Mouse (Mus musculus) spleen, adult 2 months (tissue): ENCODE measurements around the gene Shf. TPM values are rescaled to one million over a fixed set of nuclear protein-coding genes. Genes with fewer than 3 reads are reported as not detected.

Experiments
- DNase-seq, 2 experiments: peaks; one replicate each; pipeline versions ENCODE4 v3.0.0 to v3.0.0-alpha.2; 2012 to 2021; ENCODE audit warnings: low spot score in 2 of 2, low read depth in 1 of 2
- H3K27ac ChIP-seq: fragments of 200-500 bp; 2 replicates; pipeline ENCODE4 v1.5.1; 2012; ENCODE audit warnings: low read length, inconsistent platforms; ENCODE audit not compliant: insufficient read depth
- H3K27me3 ChIP-seq: fragments of 200-500 bp; 2 replicates; pipeline ENCODE4 v1.6.1; 2012; ENCODE audit warnings: mild to moderate bottlenecking, moderate library complexity, low read length, inconsistent platforms; ENCODE audit not compliant: control insufficient read depth, insufficient read depth
- H3K36me3 ChIP-seq: fragments of 200-500 bp; 2 replicates; pipeline ENCODE4 v1.6.1; 2012; ENCODE audit warnings: mild to moderate bottlenecking, low read length, inconsistent platforms; ENCODE audit not compliant: control insufficient read depth, insufficient read depth
- H3K4me1 ChIP-seq: fragments of 200-500 bp; 2 replicates; pipeline ENCODE4 v1.6.1; 2011; ENCODE audit warnings: inconsistent platforms; ENCODE audit not compliant: control insufficient read depth, insufficient read depth, insufficient read length
- H3K4me3 ChIP-seq: fragments of 200-500 bp; 2 replicates; pipeline ENCODE4 v1.5.1; 2011; ENCODE audit warnings: mild to moderate bottlenecking, inconsistent platforms; ENCODE audit not compliant: insufficient read depth, insufficient read length; ENCODE audit errors: extremely low read depth
- CTCF ChIP-seq: fragments of 200-500 bp; IDR thresholded peaks from 2 replicates; pipeline ENCODE4 v1.5.1; 2011; ENCODE audit warnings: mild to moderate bottlenecking, inconsistent platforms; ENCODE audit not compliant: insufficient read depth, insufficient read length, insufficient replicate concordance; ENCODE audit errors: extremely low read depth
- POLR2A ChIP-seq: fragments of 200-500 bp; IDR thresholded peaks from 2 replicates; pipeline ENCODE4 v1.6.1; 2011; ENCODE audit warnings: low read depth, low read length, inconsistent platforms
- WGBS: fragments of 180-500 bp; shearing (Covaris S2); methylation state at CpG from one replicate; pipeline ENCODE4 v1.1.7; 2018; 5-methylcytosine and 5-hydroxymethylcytosine counted together
- polyA plus RNA-seq: library from polyadenylated mRNA; depleted of rRNA; stranded (reverse); fragments of >200 nt; gene quantifications from 2 replicates; pipeline ENCODE4 v1.2.3, GENCODE M21; 2012

Gene Shf
- polyA plus RNA-seq, 1 experiment = 4.3 TPM

DNA sequence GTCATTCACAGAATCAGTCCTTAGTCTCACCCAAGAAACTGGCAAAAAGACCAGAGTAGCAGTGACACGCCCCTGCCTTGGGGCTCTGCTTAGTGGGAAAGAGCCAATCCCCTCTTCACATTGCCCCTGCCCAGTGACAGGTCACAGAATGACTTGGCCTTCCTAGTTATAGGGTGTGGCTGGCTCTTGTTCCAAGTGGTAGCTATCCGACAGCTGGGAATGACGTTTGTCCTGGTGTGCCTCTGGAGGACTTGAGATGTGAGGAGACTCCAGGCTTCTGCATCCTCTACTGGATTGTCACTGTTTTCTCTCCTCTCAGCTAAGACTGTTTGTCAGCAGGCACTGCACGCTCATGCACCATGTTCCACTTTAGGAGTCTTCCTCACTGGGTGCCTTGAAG, 51.6 kb downstream of the Shf start:
- H3K36me3 ChIP-seq = no peaks in the 10 kb centered on the region
- WGBS = 78% methylated on average over 4 of the region's 4 CpGs
- H3K4me3 ChIP-seq = no peak overlapping the region
- TF ChIP-seq CTCF (no peak), POLR2A (no peak)
- H3K4me1 ChIP-seq = peaks cover 3% of the 10 kb centered on the region; the same call in 1 of the 2 replicates
- no peak overlapping the region for H3K27ac ChIP-seq
- peaks cover 6% of the 10 kb centered on the region for H3K27me3 ChIP-seq
- DNase-seq = no peak

DNA sequence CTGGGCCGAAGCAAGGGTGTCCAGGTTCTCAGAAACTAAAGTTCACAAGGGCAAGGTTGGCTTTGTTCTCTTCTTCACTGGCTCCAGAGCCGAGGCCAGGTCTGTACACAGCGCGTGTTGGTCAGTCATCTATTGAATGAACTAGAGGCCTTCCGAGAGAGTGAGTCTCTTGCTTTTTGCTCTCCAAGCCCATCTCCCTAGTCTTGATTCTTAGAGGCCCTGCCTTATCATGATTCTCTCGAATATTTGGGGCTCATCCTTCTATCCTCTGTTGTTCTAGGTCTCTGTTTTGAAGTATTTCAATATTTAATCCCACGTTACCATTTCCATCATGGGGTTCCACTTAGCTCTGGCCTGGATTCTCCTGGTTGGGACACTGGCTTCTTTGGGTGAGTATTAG, 53.6 kb downstream of the Shf start, which contains the start of gene Duox1:
TSS of gene Duox1 (plus strand) at position 301 of the 400 bp plus-strand sequence.
- Histone ChIP-seq H3K27me3 (peaks cover 6% of the 10 kb centered on the region), H3K4me3 (no peak within 1 kb of the TSS)
- 87% methylated on average over 7 of the region's 7 CpGs for WGBS

DNA sequence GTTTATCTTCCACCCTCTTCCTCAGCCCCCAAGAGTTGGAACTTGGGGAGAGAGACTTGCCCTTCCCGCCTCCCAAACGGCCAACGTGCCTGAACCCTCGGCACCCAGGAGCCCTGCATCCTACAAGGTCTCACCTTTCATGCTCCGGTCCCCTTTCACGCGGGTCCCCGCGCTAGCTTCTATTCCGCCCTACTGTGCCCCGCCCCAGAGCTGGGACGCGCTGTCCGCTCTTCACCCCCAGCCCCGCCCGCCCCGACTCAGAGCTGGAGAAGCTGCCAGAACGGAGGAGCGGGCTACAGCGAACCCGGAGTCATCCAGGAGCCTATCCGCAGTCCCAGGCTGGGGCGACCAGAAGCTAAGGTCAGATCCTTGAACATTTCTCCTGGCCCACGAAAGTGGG, 55.4 kb downstream of the Shf start, which contains the start of gene Duoxa1:
TSS of gene Duoxa1 (minus strand) at position 195 of the 400 bp plus-strand sequence.
- WGBS = 10% methylated on average over 24 of the region's 24 CpGs
- Histone ChIP-seq H3K4me1 (peaks cover 3% of the 10 kb centered on the region; the same call in 1 of the 2 replicates), H3K27me3 (peaks cover 6% of the 10 kb centered on the region), H3K27ac (no peak within 1 kb of the TSS), H3K36me3 (no peaks in the 10 kb centered on the region), H3K4me3 (no peak within 1 kb of the TSS)
- DNase-seq = no peak
- TF ChIP-seq CTCF (no peak), POLR2A (no peak)

More for the DNA sequence above, 53.6 kb downstream of the Shf start, which contains the start of gene Duox1:
- Histone ChIP-seq H3K27ac (no peak within 1 kb of the TSS), H3K36me3 (no peaks in the 10 kb centered on the region), H3K4me1 (peaks cover 3% of the 10 kb centered on the region; the same call in 1 of the 2 replicates)
- TF ChIP-seq POLR2A = no peak
- no peak for TF ChIP-seq CTCF
- no peak for DNase-seq

DNA sequence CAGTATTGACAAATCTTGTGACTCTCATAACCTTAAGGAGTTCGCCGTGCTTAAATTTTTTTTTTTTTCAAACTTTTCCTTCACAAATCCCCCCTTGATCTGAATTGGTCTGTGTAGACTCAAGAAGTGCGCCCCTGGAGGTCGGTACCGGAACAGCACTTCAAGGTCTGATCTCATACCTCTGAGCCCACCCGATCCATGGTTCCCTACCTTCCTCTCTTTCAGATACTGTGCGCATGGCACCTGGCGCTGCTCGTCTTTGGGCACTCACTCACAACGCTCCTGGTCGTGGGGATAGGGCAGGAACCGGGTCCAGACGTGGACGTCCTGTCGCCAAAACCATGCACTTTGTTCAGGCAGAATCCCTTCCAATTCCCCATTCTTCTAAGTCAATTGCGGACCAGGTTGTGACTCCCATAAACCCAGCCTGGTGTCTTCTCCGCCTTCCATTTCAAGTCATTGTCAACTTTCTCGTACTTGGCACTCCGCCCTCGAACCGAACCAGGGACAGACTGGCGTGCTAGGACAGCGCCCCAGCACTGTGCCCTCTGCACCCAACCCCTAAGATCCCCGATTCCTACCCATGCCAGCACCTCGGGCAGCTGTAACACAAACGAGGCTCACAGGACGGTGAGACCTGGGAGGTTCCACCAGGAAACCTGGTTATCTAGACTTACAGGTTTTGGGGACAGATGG, 56.1 kb downstream of the Shf start:
- WGBS = 7% methylated on average over 27 of the region's 27 CpGs
- H3K4me1 ChIP-seq = peaks cover 3% of the 10 kb centered on the region; the same call in 1 of the 2 replicates
- peaks cover 6% of the 10 kb centered on the region for H3K27me3 ChIP-seq
- no peak overlapping the region for H3K27ac ChIP-seq
- no peaks in the 10 kb centered on the region for H3K36me3 ChIP-seq
- H3K4me3 ChIP-seq = no peak overlapping the region
- peak; percentile 26 to 54 for DNase-seq
- TF ChIP-seq POLR2A = no peak
- peak; percentile 72; the same call in 1 of the 2 replicates for TF ChIP-seq CTCF

DNA sequence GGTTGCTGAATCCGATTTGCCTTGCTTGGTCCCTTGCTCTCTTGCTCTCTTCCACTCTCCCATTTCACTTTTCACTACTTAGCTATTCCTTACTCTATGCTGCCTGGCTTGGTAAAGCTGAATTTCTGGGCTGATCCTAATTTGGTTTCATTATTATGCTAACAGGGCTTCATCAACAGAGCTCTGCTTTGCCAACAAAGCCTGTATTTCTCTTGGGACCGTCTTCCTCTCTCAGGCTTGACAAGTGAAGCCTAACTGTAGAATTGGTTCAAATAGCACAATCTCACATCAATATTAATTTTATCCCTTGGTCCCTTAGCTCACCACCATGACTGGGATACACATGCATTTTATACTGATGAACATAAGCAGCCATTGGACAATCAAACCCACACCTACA, 57.4 kb downstream of the Shf start:
- Histone ChIP-seq H3K4me1 (peaks cover 3% of the 10 kb centered on the region; the same call in 1 of the 2 replicates), H3K27me3 (peaks cover 6% of the 10 kb centered on the region), H3K36me3 (no peaks in the 10 kb centered on the region), H3K27ac (no peak overlapping the region), H3K4me3 (no peak overlapping the region)
- TF ChIP-seq POLR2A = no peak
- TF ChIP-seq CTCF = no peak
- WGBS = 81% methylated on average over 2 of the region's 2 CpGs
- DNase-seq = no peak

DNA sequence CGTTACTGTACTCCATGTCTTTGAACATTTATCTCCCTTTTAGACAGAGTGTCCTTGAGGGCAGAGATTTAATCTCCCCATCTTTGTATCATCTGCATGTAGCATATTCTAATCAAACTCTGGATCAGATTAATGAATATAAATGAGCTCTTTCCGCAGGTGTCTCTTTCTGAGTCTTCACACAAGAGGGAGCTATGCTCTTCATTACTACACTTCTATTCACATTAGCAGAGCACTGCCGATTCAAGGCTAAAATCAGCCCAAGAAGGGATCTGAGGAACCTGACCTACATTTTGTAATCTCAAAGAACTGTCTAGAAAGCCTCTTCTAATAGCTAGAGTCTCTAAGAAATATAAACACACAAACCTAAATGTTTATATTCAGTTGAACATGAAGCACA, 59.3 kb downstream of the Shf start:
- Histone ChIP-seq H3K4me3 (no peak overlapping the region), H3K36me3 (no peaks in the 10 kb centered on the region), H3K27me3 (peaks cover 6% of the 10 kb centered on the region), H3K4me1 (peaks cover 3% of the 10 kb centered on the region; the same call in 1 of the 2 replicates), H3K27ac (no peak overlapping the region)
- TF ChIP-seq CTCF (no peak), POLR2A (no peak)
- DNase-seq = no peak
- whole genome bisulfite sequencing = 38% methylated on average over 3 of the region's 3 CpGs

DNA sequence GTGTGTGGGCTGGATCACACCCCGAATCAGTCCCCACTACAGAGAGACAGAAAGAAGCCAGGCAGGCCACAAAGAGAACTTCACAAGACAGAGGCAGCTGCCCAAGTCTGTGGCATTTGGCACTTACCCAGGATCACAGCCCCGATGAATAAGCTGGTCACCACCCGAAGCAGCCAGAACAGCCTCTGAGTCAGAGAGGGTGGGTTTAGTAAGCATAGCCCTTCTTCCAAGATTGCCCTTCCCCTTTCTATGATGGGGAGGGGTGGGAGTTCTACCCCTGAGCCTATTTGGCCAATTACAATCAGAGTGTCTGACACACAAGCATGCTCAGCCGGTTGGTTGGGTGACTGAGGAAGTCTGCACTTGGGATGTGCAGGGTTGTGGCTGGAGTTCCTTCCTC, 62.8 kb downstream of the Shf start:
- 6% methylated on average over 4 of the region's 4 CpGs for WGBS
- Histone ChIP-seq H3K4me1 (peaks cover 6% of the 10 kb centered on the region; the same call in 1 of the 2 replicates), H3K27ac (no peak overlapping the region), H3K27me3 (peaks cover 7% of the 10 kb centered on the region), H3K36me3 (no peaks in the 10 kb centered on the region), H3K4me3 (no peak overlapping the region)
- DNase-seq = no peak
- TF ChIP-seq CTCF (no peak), POLR2A (no peak)
